Mouse (Mus musculus) bone marrow macrophage, adult 2 months (primary cell): ENCODE data around the gene Lonp1. TPM values are rescaled to one million over a fixed set of nuclear protein-coding genes. Genes with fewer than 3 reads are reported as not detected.
"Not testable (repeated sequence)": the region's sequence is repeated elsewhere in the genome, so short reads cannot be mapped to it uniquely, and the experiment has no call there.

Experiments
- H3K27ac ChIP-seq: 2 replicates; pipeline ENCODE4 v1.5.1; 2012; ENCODE audit warnings: low read depth, low read length; ENCODE audit not compliant: insufficient read depth
- H3K4me1 ChIP-seq: 2 replicates; pipeline ENCODE4 v1.6.1; 2012; ENCODE audit warnings: low read length; ENCODE audit not compliant: control insufficient read depth, insufficient read depth
- H3K4me3 ChIP-seq: 2 replicates; pipeline ENCODE4 v1.5.1; 2012; ENCODE audit warnings: mild to moderate bottlenecking, low read length, moderate library complexity; ENCODE audit not compliant: insufficient read depth
- CTCF ChIP-seq: IDR thresholded peaks from 2 replicates; pipeline ENCODE4 v1.5.1; 2012; ENCODE audit warnings: low read depth, mild to moderate bottlenecking, low read length, moderate library complexity
- POLR2A ChIP-seq: IDR thresholded peaks from 2 replicates; pipeline ENCODE4 v1.6.1; 2012; ENCODE audit warnings: mild to moderate bottlenecking, low read depth, low read length, borderline replicate concordance
- polyA plus RNA-seq: library from polyadenylated mRNA; stranded (reverse); fragments of >200 nt; gene quantifications from 2 replicates; pipeline ENCODE4 v1.2.4, GENCODE M21; 2012; ENCODE audit not compliant: missing spikeins, insufficient read depth, insufficient read length

Gene Lonp1
- polyA plus RNA-seq, 1 experiment, result 29.6 TPM

DNA sequence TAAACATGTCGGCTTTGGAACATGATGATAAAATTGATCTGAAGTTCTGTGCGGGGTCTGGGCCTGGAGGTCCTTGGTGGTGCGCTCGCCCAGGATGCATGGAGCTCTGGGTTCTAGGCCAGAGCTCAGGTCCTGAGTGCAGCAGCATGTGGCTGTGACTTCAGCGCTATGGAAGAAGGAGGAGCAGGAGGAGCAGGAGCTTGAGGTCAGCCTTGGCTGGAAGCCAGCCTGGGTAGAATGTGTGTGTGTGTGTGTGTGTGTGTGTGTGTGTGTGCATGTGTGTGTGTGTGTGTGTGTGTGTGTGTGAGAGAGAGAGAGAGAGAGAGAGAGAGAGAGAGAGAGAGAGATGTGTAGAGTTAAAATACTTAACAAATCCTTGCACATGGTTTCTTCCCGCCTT lies 29.5 kb upstream of the Lonp1 start:
- TF ChIP-seq CTCF (no peak), POLR2A (no peak)
- no peak overlapping the region for H3K27ac ChIP-seq
- H3K4me3 ChIP-seq, result no peak overlapping the region
- no peaks in the 10 kb centered on the region for H3K4me1 ChIP-seq

DNA sequence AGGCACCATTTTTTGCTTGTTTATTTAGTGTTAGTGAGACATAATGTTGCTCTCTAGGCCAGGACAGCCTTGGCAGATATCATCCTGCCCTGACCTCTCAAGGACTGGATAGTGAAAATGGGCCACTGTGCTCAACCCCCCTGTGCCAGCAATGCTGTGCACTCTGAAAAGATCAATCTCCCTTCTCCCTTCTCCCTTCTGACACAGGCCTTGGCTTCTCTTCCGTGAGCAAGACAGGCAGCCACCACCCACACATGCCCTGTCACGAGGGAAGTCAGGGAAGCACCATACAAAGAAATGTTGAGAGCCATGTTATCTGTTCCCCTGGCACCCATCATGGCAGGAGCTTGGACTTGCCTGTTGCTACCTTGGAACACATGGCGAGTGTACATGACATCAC lies 28.6 kb upstream of the Lonp1 start:
- no peak for TF ChIP-seq CTCF
- TF ChIP-seq POLR2A, result no peak
- no peak overlapping the region for H3K27ac ChIP-seq
- no peaks in the 10 kb centered on the region for H3K4me1 ChIP-seq
- no peak overlapping the region for H3K4me3 ChIP-seq

DNA sequence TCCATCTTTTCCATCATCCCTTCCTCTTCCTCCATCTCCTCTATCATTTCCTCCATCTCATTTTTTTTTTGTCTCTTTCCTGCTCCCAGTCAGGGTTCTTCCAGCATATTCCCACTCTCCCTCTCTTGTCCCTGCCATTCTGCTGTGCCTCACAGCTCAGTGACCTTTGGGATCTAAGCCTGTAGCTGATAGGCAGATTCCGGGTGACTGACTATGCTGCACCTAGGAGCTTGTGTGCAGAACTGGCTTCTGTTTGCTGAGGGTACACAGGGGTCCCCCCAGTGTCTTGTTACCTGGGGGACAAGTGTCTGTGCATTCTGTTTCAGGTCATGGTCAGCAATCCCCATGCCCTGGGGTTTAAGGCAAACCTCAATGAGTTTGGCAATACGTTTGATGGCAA lies 28.1 kb upstream of the Lonp1 start:
- Histone ChIP-seq H3K4me1 (no peaks in the 10 kb centered on the region), H3K27ac (no peak overlapping the region), H3K4me3 (no peak overlapping the region)
- TF ChIP-seq POLR2A (no peak), CTCF (no peak)

DNA sequence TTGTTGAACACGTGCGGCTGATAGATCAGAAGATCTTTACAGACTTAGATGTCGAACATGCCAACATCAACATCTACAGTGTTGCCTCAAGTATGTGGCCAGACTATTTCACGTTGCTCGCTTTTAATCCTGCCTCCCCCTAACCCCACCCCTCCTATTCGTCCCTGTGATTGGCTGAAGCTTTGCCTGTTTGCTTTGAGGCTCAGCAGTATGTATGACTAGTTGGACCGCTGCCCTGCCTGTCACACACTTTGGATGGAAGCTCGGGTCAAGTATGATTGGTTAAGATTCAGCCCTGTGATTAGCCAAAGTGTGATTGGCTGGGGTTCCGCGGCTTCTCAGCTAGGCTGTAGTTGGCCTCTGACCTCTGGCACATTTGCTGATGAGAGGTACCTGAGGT lies 25.1 kb upstream of the Lonp1 start:
- TF ChIP-seq POLR2A (no peak), CTCF (no peak)

DNA sequence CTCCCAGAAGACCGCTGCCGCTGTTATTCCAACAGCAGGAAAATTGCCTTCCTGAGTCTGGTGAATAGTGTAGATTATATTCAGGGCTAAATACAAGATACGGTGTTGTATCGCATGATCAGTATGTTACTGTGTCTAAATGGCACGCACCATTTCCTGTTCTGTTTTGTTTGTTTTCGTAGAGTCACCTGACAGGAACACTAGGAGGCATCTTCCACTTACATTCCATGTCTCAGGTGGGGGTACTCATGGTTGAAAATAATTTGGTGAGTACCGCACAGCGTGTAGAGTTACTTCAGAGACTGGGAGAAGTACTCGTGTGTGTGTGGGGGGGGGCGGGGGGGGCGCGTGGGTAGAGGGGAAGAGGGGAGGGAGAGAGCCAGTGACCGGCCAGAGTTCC lies 20.9 kb upstream of the Lonp1 start:
- H3K4me3 ChIP-seq, result no peak overlapping the region
- H3K4me1 ChIP-seq, result no peaks in the 10 kb centered on the region
- H3K27ac ChIP-seq, result no peak overlapping the region
- TF ChIP-seq CTCF, result no peak
- no peak for TF ChIP-seq POLR2A

More for the DNA sequence above, 25.1 kb upstream of the Lonp1 start:
- no peaks in the 10 kb centered on the region for H3K4me1 ChIP-seq
- H3K27ac ChIP-seq, result no peak overlapping the region
- no peak overlapping the region for H3K4me3 ChIP-seq

DNA sequence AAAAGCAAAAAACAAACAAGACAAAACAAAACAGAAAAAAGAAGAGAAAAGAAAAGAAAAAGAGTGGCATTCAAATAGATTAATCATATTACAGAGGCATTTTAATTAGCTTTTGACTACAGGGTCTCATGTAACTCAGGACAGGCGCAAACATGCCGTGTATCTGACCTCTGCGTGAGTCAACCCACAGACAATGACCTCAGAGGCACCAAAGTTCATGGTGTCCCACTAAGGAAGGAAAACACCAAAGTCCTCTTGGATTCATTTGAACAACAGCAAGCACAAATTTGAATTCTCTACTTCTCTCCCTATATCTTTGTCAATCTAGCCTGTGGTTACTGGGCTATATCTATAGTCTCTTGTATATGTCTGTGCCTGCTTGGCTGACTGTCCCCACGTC lies 16.6 kb upstream of the Lonp1 start:
- Histone ChIP-seq H3K4me1 (no peaks in the 10 kb centered on the region), H3K4me3 (no peak overlapping the region), H3K27ac (no peak overlapping the region)
- TF ChIP-seq POLR2A (no peak), CTCF (no peak)

DNA sequence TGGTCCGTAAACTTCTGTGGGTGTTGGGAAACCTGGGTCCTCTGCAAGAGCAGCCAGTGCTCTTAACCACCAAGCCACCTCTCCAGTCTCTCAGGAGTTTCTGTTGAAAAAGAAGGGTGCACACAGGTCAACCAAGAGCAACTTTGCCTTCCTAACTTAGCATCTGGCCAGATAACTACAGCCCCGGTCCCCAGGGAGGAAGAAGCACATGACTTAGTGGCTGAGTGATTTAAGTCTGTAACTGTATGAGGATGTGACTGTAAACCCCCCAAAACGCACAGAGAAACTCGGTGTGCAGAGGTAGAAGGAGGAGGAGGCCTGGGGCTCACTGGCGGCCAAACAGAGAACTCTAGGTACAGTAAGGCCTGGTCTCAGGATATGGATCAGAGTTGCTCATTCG lies 7.3 kb upstream of the Lonp1 start:
- TF ChIP-seq CTCF (no peak), POLR2A (no peak)
- no peaks in the 10 kb centered on the region for H3K4me1 ChIP-seq
- H3K4me3 ChIP-seq, result no peak overlapping the region
- H3K27ac ChIP-seq, result no peak overlapping the region

DNA sequence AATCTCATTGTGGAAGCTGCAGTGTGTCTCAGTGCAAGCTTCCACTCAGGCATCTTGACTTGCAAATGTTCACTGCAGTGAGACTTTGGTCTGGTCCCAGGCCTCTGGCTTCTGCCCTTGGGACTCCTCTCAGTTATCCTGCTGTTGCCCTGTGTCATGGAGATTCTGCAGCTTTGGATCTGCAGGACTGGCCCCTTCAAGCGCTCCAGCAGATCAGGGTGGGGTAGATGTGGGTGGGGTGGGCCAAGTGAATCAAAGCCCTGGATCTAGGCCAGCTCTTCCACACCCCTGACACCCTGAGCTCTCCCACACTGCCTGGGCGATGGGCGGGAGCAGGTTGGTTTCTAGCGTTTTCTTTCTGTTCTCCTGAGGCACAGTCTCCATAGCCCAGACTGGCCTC lies 5.1 kb upstream of the Lonp1 start:
- Histone ChIP-seq H3K4me3 (no peak overlapping the region), H3K27ac (no peak overlapping the region), H3K4me1 (peaks cover 3% of the 10 kb centered on the region; the same call in 1 of the 2 replicates)
- no peak for TF ChIP-seq POLR2A
- TF ChIP-seq CTCF, result no peak

DNA sequence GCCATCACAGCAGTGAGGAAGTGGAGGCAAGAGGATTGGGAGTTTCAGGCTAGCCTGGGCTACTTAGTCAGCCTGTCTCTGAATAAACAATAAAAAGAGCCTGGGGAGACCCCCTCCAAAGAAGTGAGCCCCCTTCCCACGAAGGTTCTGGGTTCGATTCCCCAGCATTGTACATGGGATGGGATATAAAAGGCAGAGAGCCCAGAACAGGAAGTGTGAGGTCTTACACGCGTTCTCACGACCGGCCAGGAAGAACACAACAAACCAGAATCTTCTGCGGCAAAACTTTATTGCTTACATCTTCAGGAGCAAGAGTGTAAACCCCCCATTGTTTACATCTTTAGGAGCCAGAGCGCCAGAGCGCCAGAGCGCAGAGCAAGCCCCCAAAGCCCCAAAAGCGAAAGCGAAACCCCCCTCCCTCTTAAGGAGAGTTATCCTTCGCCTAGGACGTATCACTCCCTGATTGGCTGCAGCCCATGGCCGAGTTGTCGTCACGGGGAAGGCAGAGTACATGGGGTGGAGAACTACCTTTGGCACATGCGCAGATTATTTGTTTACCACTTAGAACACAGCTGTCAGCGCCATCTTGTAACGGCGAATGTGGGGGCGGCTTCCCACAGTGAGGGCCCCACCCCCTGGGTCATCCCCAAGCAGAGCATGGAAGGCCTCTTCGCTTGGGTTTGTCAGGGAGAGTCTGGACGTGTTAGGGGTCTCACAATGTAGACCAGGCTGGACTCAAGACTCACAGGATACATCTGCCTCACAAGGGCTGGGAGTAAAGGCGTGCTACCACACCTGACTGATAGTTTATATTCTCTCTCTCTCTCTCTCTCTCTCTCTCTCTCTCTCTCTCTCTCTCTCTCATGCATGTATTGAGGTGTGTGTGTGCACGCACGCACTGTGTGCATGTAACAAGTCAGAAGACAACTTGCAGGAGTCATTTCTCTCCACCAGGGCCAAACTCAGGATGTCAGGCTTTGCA lies 3.4 kb upstream of the Lonp1 start:
- H3K4me3 ChIP-seq, H3K27ac ChIP-seq, H3K4me1 ChIP-seq: not testable (repeated sequence)

DNA sequence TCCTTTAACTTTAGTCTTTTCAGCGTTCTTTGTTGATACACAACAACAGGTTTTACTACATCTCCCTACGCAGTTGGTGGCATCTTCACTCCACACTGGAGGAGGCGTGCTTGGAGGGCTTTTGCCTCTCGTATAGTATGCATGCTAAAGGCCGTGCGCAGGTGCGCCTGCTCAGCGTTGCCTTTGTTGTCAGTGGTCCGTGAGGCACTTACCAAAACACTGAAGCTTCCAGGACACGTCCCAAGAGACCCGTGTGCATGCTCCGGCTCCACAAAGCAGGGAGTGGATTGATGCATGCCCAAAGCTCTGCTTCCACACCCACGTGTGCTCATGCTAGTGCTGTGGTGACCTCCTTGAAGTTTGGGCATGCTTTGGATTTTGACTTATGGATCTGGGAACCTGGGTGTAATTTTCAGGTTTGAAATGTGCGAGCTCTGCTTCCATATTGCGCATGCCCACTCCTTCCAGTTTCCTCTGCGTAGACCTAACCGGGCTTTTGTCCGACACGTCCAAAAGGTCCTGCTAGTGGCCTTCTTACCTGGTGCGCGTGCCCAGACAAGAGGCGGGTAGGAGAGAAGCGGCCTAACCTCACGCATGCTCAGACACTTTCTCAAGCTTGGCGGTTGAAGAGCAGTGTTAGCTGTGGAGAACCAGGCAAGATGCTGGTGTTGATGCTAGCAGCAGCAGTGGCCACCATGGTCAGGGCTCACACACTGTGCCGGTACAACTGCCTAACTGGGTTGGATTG lies 1.0 kb upstream of the Lonp1 start, which contains the start of gene Catsperd:
Gene Catsperd, plus strand, starts transcription at position 614 of the 748 bp plus-strand sequence.
- peaks cover 14% of the 10 kb centered on the region for H3K4me1 ChIP-seq

More for the DNA sequence above, 1.0 kb upstream of the Lonp1 start, which contains the start of gene Catsperd:
- peak within 1 kb of the TSS; percentile 97 for H3K4me3 ChIP-seq
- H3K27ac ChIP-seq, result no peak within 1 kb of the TSS
- TF ChIP-seq POLR2A (no peak), CTCF (no peak)
